ENCODE assay signal across 18 mouse cellular contexts in the genomic region with DNA sequence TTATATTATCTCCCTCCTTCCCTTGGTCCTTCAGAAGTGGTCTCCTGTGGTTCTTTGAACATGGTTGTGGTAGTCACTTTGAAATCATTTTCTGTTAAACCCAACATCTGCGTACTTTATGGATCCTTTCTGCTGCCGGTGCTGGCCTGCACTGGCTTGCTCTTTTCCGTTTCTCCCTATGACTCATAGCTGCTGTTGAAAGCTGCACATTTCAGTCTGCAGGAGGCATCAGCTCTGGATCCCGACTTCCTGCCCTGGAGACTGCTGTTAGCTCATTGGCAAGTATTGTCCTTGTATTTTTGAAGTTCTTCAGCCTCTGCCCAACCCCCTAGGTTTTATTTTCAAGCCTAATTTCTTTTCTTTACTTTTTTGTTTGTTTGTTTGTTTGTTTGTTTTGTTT. TPM values are rescaled to one million over a fixed set of nuclear protein-coding genes. Genes with fewer than 3 reads are reported as not detected.
DNase-seq lines count a peak whose midpoint lies in the region; ATAC-seq and TF ChIP-seq lines count a peak whose summit lies in the region.
"Had no signal": no experiment of that assay in that cellular context is flagged by ENCODE, and none has a peak within 500 bp of the region (broad histone marks: within the 10 kb centered on the region; RNA-seq: fewer than 3 reads in every experiment).

No protein-coding gene starts in this region.

- H3K27me3 ChIP-seq in kidney, adult 2 months (replicated peaks; ENCODE audit: control insufficient read depth, insufficient read depth, low read length), result no peaks in the 10 kb centered on the region
- H3K27me3 ChIP-seq in kidney, embryonic 15.5 days, result no peaks in the 10 kb centered on the region
- H3K27me3 ChIP-seq: hindbrain, embryonic 12.5 days had no signal

- no peak overlapping the region for H3K4me3 ChIP-seq in kidney, adult 2 months (ENCODE audit: insufficient read depth, low read depth, low read length)
- H3K4me3 ChIP-seq in kidney, embryonic 15.5 days (replicated peaks), result no peak overlapping the region
- H3K4me3 ChIP-seq: hindbrain, embryonic 12.5 days; liver, embryonic 12.5 days; megakaryocyte, embryonic 14.5 days had no signal

- WGBS in kidney, adult 2 months, result 59% methylated on average over 4 of the region's 4 CpGs
- WGBS in kidney, embryonic 15.5 days, result 65% methylated on average over 4 of the region's 4 CpGs

- TF ChIP-seq POLR2A in kidney, adult 2 months (IDR thresholded peaks at IDR 0.05; ENCODE audit: low read depth, low read length), result no peak

- peak; percentile 9 to 39 for DNase-seq in adrenal gland, adult (ENCODE audit: inconsistent age in 2 of 2, low spot score in 1 of 2)
- no peak for DNase-seq in adrenal gland, adult 8-10 months
- peak; percentile 25 for DNase-seq in kidney, adult 2 months
- peak; percentile 32 for DNase-seq in right cerebral cortex, adult 18-20 months
- DNase-seq in right cerebral cortex, postnatal 14 days, result no peak
- DNase-seq in heart, postnatal 4 days, result peak; percentile 43
- DNase-seq: cerebellum, adult 8-10 months; gastrocnemius, postnatal 25 days had no signal

- H3K36me3 ChIP-seq in kidney, adult 2 months (ENCODE audit: control insufficient read depth, insufficient read depth, low read length), result no peaks in the 10 kb centered on the region
- no peaks in the 10 kb centered on the region for H3K36me3 ChIP-seq in kidney, embryonic 15.5 days
- H3K36me3 ChIP-seq: hindbrain, embryonic 12.5 days; liver, embryonic 12.5 days had no signal

- H3K4me1 ChIP-seq in kidney, adult 2 months (ENCODE audit: control insufficient read depth, insufficient read depth, low read length), result no peaks in the 10 kb centered on the region
- H3K4me1 ChIP-seq in kidney, embryonic 15.5 days, result peaks cover 7% of the 10 kb centered on the region
- H3K4me1 ChIP-seq: hindbrain, embryonic 12.5 days; liver, embryonic 12.5 days had no signal

- no peaks in the 10 kb centered on the region for H3K9me3 ChIP-seq in kidney, embryonic 15.5 days (replicated peaks)
- H3K9me3 ChIP-seq: hindbrain, embryonic 12.5 days; liver, embryonic 12.5 days; megakaryocyte, embryonic 14.5 days had no signal

- 0 out of 2 replicates have a peak, but pooled peaks have one; percentile 8 for TF ChIP-seq CTCF in kidney, adult 2 months (conservative IDR thresholded peaks at IDR 0.05; ENCODE audit: insufficient read depth, insufficient read length, low read depth, low read length)

- H3K9ac ChIP-seq in kidney, embryonic 15.5 days, result no peak overlapping the region
- H3K9ac ChIP-seq: hindbrain, embryonic 12.5 days; liver, embryonic 12.5 days had no signal

- ATAC-seq in kidney, embryonic 15.5 days (replicated peaks; ENCODE audit: low FRiP score), result no peak
- no peak for ATAC-seq in erythroid progenitor cell, adult 5-6 weeks (replicated peaks; ENCODE audit: low FRiP score, poor library complexity, severe bottlenecking)
- ATAC-seq: forebrain, embryonic 14.5 days; liver, embryonic 12.5 days had no signal

- H3K27ac ChIP-seq in kidney, adult 2 months (ENCODE audit: insufficient read depth, low read depth, low read length), result no peak overlapping the region
- H3K27ac ChIP-seq in kidney, embryonic 15.5 days, result no peak overlapping the region
- H3K27ac ChIP-seq: hindbrain, embryonic 12.5 days; liver, embryonic 12.5 days had no signal

- no peak overlapping the region for H3K4me2 ChIP-seq in kidney, embryonic 15.5 days
- H3K4me2 ChIP-seq: hindbrain, embryonic 12.5 days; liver, embryonic 12.5 days had no signal

RNA-seq across cellular contexts. Expression of gene Fam50b, which starts 31.9 kb away (rescaled TPM):
- not detected for total RNA-seq in adrenal gland, adult 8-10 months (2022)
- polyA plus RNA-seq in kidney, adult 2 months (2012; rRNA removed), result 0.09 TPM in 1 of 2 replicates, not detected in the other
- polyA plus RNA-seq in kidney, embryonic 15.5 days (2015; fragmentation: Nextera tagmentation; extraction: Ambion mirVana), result not detected in 2 replicates
- total RNA-seq in heart, postnatal 4 days (2021), result not detected
- not detected in 2 replicates for total RNA-seq in erythroid progenitor cell, adult 5-6 weeks (2015; ENCODE audit: low replicate concordance)
- total RNA-seq in erythroid progenitor cell, adult 5-6 weeks (2017; ENCODE audit: low replicate concordance), result not detected in 2 replicates
- total RNA-seq: gastrocnemius, postnatal 25 days; left cerebral cortex, adult 8-10 months; MEL; monocyte, adult 5-6 weeks had no signal
- polyA plus RNA-seq: embryonic facial prominence, embryonic 11.5 days; forebrain, embryonic 14.5 days; liver, embryonic 12.5 days had no signal

Comparison
In these comparisons a context has a peak if more than half of its experiments do, and no peak if none do; other contexts are left out.
1. DNase-seq: peak in adrenal gland, adult (2 of 2), kidney, adult 2 months (single experiment), right cerebral cortex, adult 18-20 months (single experiment) and heart, postnatal 4 days (single experiment); none in adrenal gland, adult 8-10 months (single experiment) and right cerebral cortex, postnatal 14 days (single experiment).